Mouse (Mus musculus): ENCODE measurements around the gene Cdk14. TPM values are rescaled to one million over a fixed set of nuclear protein-coding genes. Genes with fewer than 3 reads are reported as not detected.

The Cdk14 gene
- polyA plus RNA-seq, 1 experiment from 2014 or later = 47.3 TPM

GRCm38 (mm10) chr5:5004740-5005139 lies 415.4 kb downstream of the Cdk14 start:
- Histone ChIP-seq H3K27me3 (replicated peaks; ENCODE audit: control insufficient read depth, insufficient read depth, low read length) (no peaks in the 10 kb centered on the region), H3K36me3 (ENCODE audit: control insufficient read depth, insufficient read depth, low read length) (no peaks in the 10 kb centered on the region), H3K4me3 (ENCODE audit: low read length) (no peak overlapping the region), H3K4me1 (ENCODE audit: control insufficient read depth, insufficient read depth, low read depth, low read length) (no peaks in the 10 kb centered on the region; the same call in 1 of the 2 replicates), H3K27ac (ENCODE audit: low read depth, low read length) (no peak overlapping the region), H3K9me3 (ENCODE audit: control insufficient read depth, low read length) (no peaks in the 10 kb centered on the region), H3K4me2 (ENCODE audit: low read length) (no peak overlapping the region), H3K9ac (ENCODE audit: low read depth, low read length) (no peak overlapping the region)
- WGBS = 81% methylated on average over 2 of the region's 2 CpGs
- no peak for ATAC-seq

DNA sequence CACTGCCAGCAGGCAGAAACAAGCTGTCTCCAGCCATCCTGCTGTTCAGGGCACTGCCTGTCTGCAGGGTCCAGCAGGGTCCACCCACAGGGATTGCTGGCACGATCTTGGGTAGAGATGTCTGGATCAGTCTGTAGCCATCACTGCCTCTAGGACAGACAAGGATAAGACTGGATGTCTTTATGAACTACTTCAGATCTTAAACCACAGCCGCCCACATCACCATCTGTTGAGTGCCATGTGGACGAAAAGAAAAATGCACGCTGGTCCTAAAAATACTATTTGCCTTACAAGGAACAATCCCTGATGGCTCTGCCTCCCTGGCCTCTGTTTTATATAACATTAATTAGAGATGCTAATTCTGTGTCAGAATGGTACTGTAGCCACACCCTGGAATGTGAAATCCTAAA lies 426.9 kb downstream of the Cdk14 start:
- no peaks in the 10 kb centered on the region for H3K9me3 ChIP-seq (ENCODE audit: control insufficient read depth, low read length)
- no peak overlapping the region for H3K27ac ChIP-seq (ENCODE audit: low read depth, low read length)
- no peaks in the 10 kb centered on the region for H3K36me3 ChIP-seq (ENCODE audit: control insufficient read depth, insufficient read depth, low read length)
- H3K4me3 ChIP-seq (ENCODE audit: low read length) = no peak overlapping the region
- H3K27me3 ChIP-seq (replicated peaks; ENCODE audit: control insufficient read depth, insufficient read depth, low read length) = no peaks in the 10 kb centered on the region
- no peak overlapping the region for H3K4me2 ChIP-seq (ENCODE audit: low read length)
- H3K4me1 ChIP-seq (ENCODE audit: control insufficient read depth, insufficient read depth, low read depth, low read length) = no peaks in the 10 kb centered on the region
- peak; percentile 50; the same call in 1 of the 2 replicates for ATAC-seq
- WGBS = 66% methylated on average over 4 of the region's 4 CpGs
- H3K9ac ChIP-seq (ENCODE audit: low read depth, low read length) = no peak overlapping the region

DNA sequence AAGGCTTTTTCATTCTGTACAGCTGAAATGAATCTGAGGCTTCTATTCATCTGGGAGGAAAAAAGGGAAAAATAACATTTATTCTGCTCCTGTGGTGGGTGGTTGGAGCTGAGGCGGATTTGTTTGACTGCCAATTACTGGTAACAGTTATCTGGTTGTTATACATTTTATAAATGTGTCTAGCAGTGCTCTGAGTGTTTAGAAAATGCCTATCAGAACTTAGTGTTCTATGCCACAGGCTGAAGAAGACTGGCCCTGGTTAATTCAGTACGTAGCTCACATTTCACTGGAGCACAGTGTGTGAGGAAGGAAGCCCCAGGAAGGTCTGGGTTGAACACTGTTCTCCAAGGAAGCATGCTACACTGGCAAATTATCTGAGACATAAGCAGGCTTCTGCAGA lies 429.1 kb downstream of the Cdk14 start:
- 0 out of 2 replicates have a peak overlapping the region, but pooled peaks have one; percentile 9 for H3K27ac ChIP-seq (ENCODE audit: low read depth, low read length)
- no peak overlapping the region for H3K9ac ChIP-seq (ENCODE audit: low read depth, low read length)
- H3K36me3 ChIP-seq (ENCODE audit: control insufficient read depth, insufficient read depth, low read length) = no peaks in the 10 kb centered on the region
- ATAC-seq = no peak
- WGBS = 73% methylated on average over 2 of the region's 2 CpGs
- no peak overlapping the region for H3K4me3 ChIP-seq (ENCODE audit: low read length)
- H3K27me3 ChIP-seq (replicated peaks; ENCODE audit: control insufficient read depth, insufficient read depth, low read length) = no peaks in the 10 kb centered on the region
- no peak overlapping the region for H3K4me2 ChIP-seq (ENCODE audit: low read length)
- H3K9me3 ChIP-seq (ENCODE audit: control insufficient read depth, low read length) = no peaks in the 10 kb centered on the region
- no peaks in the 10 kb centered on the region for H3K4me1 ChIP-seq (ENCODE audit: control insufficient read depth, insufficient read depth, low read depth, low read length)

DNA sequence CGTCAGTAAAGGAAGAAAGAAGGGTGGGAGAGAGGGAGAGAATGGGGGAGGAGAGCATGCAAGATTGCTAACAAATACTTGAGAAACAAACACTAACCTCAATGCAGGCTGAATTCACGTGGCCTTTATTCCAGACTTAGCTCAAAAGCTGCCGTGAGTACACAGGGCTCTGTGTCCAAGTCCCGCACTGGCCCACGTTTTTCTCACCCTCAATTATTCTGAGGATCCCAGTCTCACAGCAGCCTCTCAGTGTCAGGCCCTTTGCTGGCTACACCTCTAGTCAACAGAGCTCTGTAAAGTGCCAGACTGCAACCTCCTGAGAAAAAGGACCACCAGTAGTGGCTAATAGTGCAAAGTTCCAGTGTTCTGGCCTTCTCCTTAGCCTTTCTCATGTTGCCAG lies 429.9 kb downstream of the Cdk14 start:
- H3K9ac ChIP-seq (ENCODE audit: low read depth, low read length) = no peak overlapping the region
- H3K27ac ChIP-seq (ENCODE audit: low read depth, low read length) = no peak overlapping the region
- H3K9me3 ChIP-seq (ENCODE audit: control insufficient read depth, low read length) = no peaks in the 10 kb centered on the region
- H3K4me3 ChIP-seq (ENCODE audit: low read length) = no peak overlapping the region
- ATAC-seq = no peak
- H3K27me3 ChIP-seq (replicated peaks; ENCODE audit: control insufficient read depth, insufficient read depth, low read length) = no peaks in the 10 kb centered on the region
- no peak overlapping the region for H3K4me2 ChIP-seq (ENCODE audit: low read length)
- H3K4me1 ChIP-seq (ENCODE audit: control insufficient read depth, insufficient read depth, low read depth, low read length) = no peaks in the 10 kb centered on the region
- 40% methylated on average over 5 of the region's 5 CpGs for WGBS
- no peaks in the 10 kb centered on the region for H3K36me3 ChIP-seq (ENCODE audit: control insufficient read depth, insufficient read depth, low read length)

- H3K27me3 ChIP-seq (replicated peaks; ENCODE audit: control insufficient read depth, insufficient read depth, low read length) = no peaks in the 10 kb centered on the region
Observed at GRCm38 (mm10) chr5:4986181-4986580, 433.9 kb downstream of the Cdk14 start.

DNA sequence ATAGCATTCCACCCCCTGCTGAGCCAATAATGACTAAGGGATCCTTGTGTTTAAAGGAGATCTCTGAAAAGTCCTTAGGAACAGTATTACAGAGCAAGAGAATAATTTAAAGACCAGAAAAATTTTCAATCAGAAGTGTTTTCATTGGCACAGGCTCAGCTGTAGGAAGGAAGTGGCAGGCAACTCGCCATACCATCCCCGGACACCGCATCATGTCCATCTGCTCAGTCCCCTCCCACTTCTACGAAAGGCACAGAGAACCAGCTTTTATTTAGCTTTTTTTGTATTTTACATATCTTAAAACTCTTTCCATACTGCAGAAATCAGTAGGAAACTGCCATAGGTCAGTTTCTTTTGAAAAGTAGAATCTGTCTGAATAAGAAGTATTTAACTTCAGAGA lies 440.6 kb downstream of the Cdk14 start:
- no peaks in the 10 kb centered on the region for H3K36me3 ChIP-seq (ENCODE audit: control insufficient read depth, insufficient read depth, low read length)
- no peak overlapping the region for H3K4me3 ChIP-seq (ENCODE audit: low read length)
- no peaks in the 10 kb centered on the region for H3K4me1 ChIP-seq (ENCODE audit: control insufficient read depth, insufficient read depth, low read depth, low read length)
- no peaks in the 10 kb centered on the region for H3K27me3 ChIP-seq (replicated peaks; ENCODE audit: control insufficient read depth, insufficient read depth, low read length)
- ATAC-seq = no peak
- no peaks in the 10 kb centered on the region for H3K9me3 ChIP-seq (ENCODE audit: control insufficient read depth, low read length)
- no peak overlapping the region for H3K27ac ChIP-seq (ENCODE audit: low read depth, low read length)
- no peak overlapping the region for H3K4me2 ChIP-seq (ENCODE audit: low read length)
- WGBS = 79% methylated on average over 4 of the region's 4 CpGs
- no peak overlapping the region for H3K9ac ChIP-seq (ENCODE audit: low read depth, low read length)

More at GRCm38 (mm10) chr5:4986181-4986580, 433.9 kb downstream of the Cdk14 start:
- WGBS = 76% methylated on average over 2 of the region's 2 CpGs
- no peaks in the 10 kb centered on the region for H3K4me1 ChIP-seq (ENCODE audit: control insufficient read depth, insufficient read depth, low read depth, low read length)
- H3K4me3 ChIP-seq (ENCODE audit: low read length) = no peak overlapping the region
- no peak for ATAC-seq
- H3K36me3 ChIP-seq (ENCODE audit: control insufficient read depth, insufficient read depth, low read length) = no peaks in the 10 kb centered on the region
- no peak overlapping the region for H3K9ac ChIP-seq (ENCODE audit: low read depth, low read length)
- H3K27ac ChIP-seq (ENCODE audit: low read depth, low read length) = no peak overlapping the region
- H3K9me3 ChIP-seq (ENCODE audit: control insufficient read depth, low read length) = no peaks in the 10 kb centered on the region
- no peak overlapping the region for H3K4me2 ChIP-seq (ENCODE audit: low read length)

DNA sequence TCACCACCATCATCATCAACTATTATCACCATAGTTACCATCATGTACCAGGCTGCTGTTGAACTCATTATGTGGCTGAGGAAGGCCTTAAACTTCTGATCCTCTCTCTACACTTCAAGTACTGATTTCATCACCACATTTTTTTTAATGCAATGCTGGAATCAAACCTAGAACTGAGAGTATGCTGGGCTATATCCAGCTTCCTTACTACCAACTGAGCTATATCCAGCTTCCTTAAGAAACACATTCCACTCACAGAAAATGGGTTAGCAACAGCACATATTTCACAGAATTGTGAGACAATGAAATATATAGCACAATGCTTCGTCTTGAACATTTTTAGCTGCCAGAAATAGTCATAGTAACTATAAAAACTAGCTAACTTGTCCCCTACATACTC lies 446.7 kb downstream of the Cdk14 start:
- Histone ChIP-seq H3K4me1 (ENCODE audit: control insufficient read depth, insufficient read depth, low read depth, low read length) (no peaks in the 10 kb centered on the region), H3K27ac (ENCODE audit: low read depth, low read length) (no peak overlapping the region), H3K4me3 (ENCODE audit: low read length) (no peak overlapping the region), H3K9me3 (ENCODE audit: control insufficient read depth, low read length) (no peaks in the 10 kb centered on the region), H3K4me2 (ENCODE audit: low read length) (no peak overlapping the region), H3K36me3 (ENCODE audit: control insufficient read depth, insufficient read depth, low read length) (no peaks in the 10 kb centered on the region), H3K27me3 (replicated peaks; ENCODE audit: control insufficient read depth, insufficient read depth, low read length) (no peaks in the 10 kb centered on the region), H3K9ac (ENCODE audit: low read depth, low read length) (no peak overlapping the region)
- no peak for ATAC-seq
- WGBS = 86% methylated on average over 1 of the region's 1 CpGs

GRCm38 (mm10) chr5:4962063-4962610 lies 458.0 kb downstream of the Cdk14 start:
- H3K4me1 ChIP-seq (ENCODE audit: control insufficient read depth, insufficient read depth, low read depth, low read length) = no peaks in the 10 kb centered on the region
- no peak overlapping the region for H3K4me2 ChIP-seq (ENCODE audit: low read length)
- WGBS = 45% methylated on average over 15 of the region's 15 CpGs
- H3K27me3 ChIP-seq (replicated peaks; ENCODE audit: control insufficient read depth, insufficient read depth, low read length) = no peaks in the 10 kb centered on the region
- H3K4me3 ChIP-seq (ENCODE audit: low read length) = no peak overlapping the region
- H3K36me3 ChIP-seq (ENCODE audit: control insufficient read depth, insufficient read depth, low read length) = no peaks in the 10 kb centered on the region
- no peak overlapping the region for H3K9ac ChIP-seq (ENCODE audit: low read depth, low read length)
- no peak overlapping the region for H3K27ac ChIP-seq (ENCODE audit: low read depth, low read length)
- no peaks in the 10 kb centered on the region for H3K9me3 ChIP-seq (ENCODE audit: control insufficient read depth, low read length)
- ATAC-seq = peak; percentile 94

GRCm38 (mm10) chr5:4961636-4962035 lies 458.5 kb downstream of the Cdk14 start:
- ATAC-seq = 0 out of 2 replicates have a peak, but pooled peaks have one; percentile 1
- Histone ChIP-seq H3K9me3 (ENCODE audit: control insufficient read depth, low read length) (no peaks in the 10 kb centered on the region), H3K4me2 (ENCODE audit: low read length) (no peak overlapping the region), H3K9ac (ENCODE audit: low read depth, low read length) (no peak overlapping the region), H3K27ac (ENCODE audit: low read depth, low read length) (no peak overlapping the region), H3K4me3 (ENCODE audit: low read length) (no peak overlapping the region), H3K27me3 (replicated peaks; ENCODE audit: control insufficient read depth, insufficient read depth, low read length) (no peaks in the 10 kb centered on the region), H3K36me3 (ENCODE audit: control insufficient read depth, insufficient read depth, low read length) (no peaks in the 10 kb centered on the region), H3K4me1 (ENCODE audit: control insufficient read depth, insufficient read depth, low read depth, low read length) (no peaks in the 10 kb centered on the region)
- 88% methylated on average over 1 of the region's 1 CpGs for WGBS

DNA sequence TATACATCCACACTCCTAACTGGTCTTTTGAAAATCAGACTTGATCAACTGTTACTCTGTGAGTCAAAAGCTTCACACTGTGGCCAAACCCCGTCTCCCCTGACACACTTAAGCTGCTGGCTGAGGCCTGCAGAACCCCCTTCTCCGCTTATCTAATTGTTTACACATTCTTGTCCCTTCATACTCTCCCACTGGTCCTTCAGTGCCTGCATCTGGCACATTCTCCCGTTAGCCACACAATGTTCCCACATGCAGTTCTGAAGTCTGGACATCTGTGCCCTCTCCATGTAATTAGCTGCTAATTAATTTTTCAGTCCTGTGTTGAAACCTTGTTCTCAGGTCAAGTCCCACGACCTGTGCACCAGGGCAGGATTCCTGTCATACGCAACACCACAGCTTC lies 460.7 kb downstream of the Cdk14 start:
- 31% methylated on average over 5 of the region's 5 CpGs for WGBS
- ATAC-seq = no peak
- no peaks in the 10 kb centered on the region for H3K27me3 ChIP-seq (replicated peaks; ENCODE audit: control insufficient read depth, insufficient read depth, low read length)
- no peaks in the 10 kb centered on the region for H3K36me3 ChIP-seq (ENCODE audit: control insufficient read depth, insufficient read depth, low read length)
- no peak overlapping the region for H3K9ac ChIP-seq (ENCODE audit: low read depth, low read length)
- no peak overlapping the region for H3K4me3 ChIP-seq (ENCODE audit: low read length)
- no peak overlapping the region for H3K4me2 ChIP-seq (ENCODE audit: low read length)
- H3K27ac ChIP-seq (ENCODE audit: low read depth, low read length) = no peak overlapping the region
- no peaks in the 10 kb centered on the region for H3K9me3 ChIP-seq (ENCODE audit: control insufficient read depth, low read length)
- no peaks in the 10 kb centered on the region for H3K4me1 ChIP-seq (ENCODE audit: control insufficient read depth, insufficient read depth, low read depth, low read length)
